Mouse (Mus musculus) small intestine, adult 2 months (tissue): ENCODE measurements around the gene Rce1. TPM values are rescaled to one million over a fixed set of nuclear protein-coding genes. Genes with fewer than 3 reads are reported as not detected.
"Not testable (repeated sequence)": the region's sequence is repeated elsewhere in the genome, so short reads cannot be mapped to it uniquely, and the experiment has no call there.

ENCODE experiments used
- H3K27ac ChIP-seq: fragments of 200-500 bp; 2 replicates; pipeline ENCODE4 v1.5.1; 2012; ENCODE audit warnings: low read depth, low read length, control low read depth, inconsistent platforms; ENCODE audit not compliant: insufficient read depth
- H3K27me3 ChIP-seq: fragments of 200-500 bp; 2 replicates; pipeline ENCODE4 v1.6.1; 2012; ENCODE audit warnings: mild to moderate bottlenecking, moderate library complexity, low read length, inconsistent platforms; ENCODE audit not compliant: control insufficient read depth, insufficient read depth
- H3K36me3 ChIP-seq: fragments of 200-500 bp; 2 replicates; pipeline ENCODE4 v1.6.1; 2012; ENCODE audit warnings: mild to moderate bottlenecking, low read length, control low read depth, inconsistent platforms; ENCODE audit not compliant: control insufficient read depth, insufficient read depth
- H3K4me1 ChIP-seq: fragments of 200-500 bp; 2 replicates; pipeline ENCODE4 v1.6.1; 2012; ENCODE audit warnings: low read length, inconsistent platforms, mixed read lengths; ENCODE audit not compliant: control insufficient read depth, insufficient read depth, insufficient read length
- H3K4me3 ChIP-seq: fragments of 200-500 bp; 2 replicates; pipeline ENCODE4 v1.5.1; 2012; ENCODE audit warnings: low read depth, mild to moderate bottlenecking, control low read depth, inconsistent platforms, low read length, moderate library complexity
- CTCF ChIP-seq: fragments of 200-500 bp; IDR thresholded peaks from 2 replicates; pipeline ENCODE4 v1.5.1; 2012; ENCODE audit warnings: low read depth, mild to moderate bottlenecking, control low read depth, inconsistent platforms, low read length, moderate library complexity, mixed read lengths; ENCODE audit not compliant: insufficient replicate concordance, insufficient read length; ENCODE audit errors: extremely low read depth
- POLR2A ChIP-seq: fragments of 200-500 bp; IDR thresholded peaks from 2 replicates; pipeline ENCODE4 v1.6.1; 2012; ENCODE audit warnings: low read depth, mild to moderate bottlenecking, control low read depth, inconsistent platforms, low read length, moderate library complexity
- WGBS: fragments of 180-500 bp; shearing (Covaris S2); methylation state at CpG from one replicate; pipeline ENCODE4 v1.1.7; 2018; 5-methylcytosine and 5-hydroxymethylcytosine counted together
- polyA plus RNA-seq: library from polyadenylated mRNA; depleted of rRNA; stranded (reverse); fragments of >200 nt; gene quantifications from 2 replicates; pipeline ENCODE4 v1.2.3, GENCODE M21; 2012; rRNA removed

The Rce1 gene
- polyA plus RNA-seq, 1 experiment = 97.5 TPM

DNA sequence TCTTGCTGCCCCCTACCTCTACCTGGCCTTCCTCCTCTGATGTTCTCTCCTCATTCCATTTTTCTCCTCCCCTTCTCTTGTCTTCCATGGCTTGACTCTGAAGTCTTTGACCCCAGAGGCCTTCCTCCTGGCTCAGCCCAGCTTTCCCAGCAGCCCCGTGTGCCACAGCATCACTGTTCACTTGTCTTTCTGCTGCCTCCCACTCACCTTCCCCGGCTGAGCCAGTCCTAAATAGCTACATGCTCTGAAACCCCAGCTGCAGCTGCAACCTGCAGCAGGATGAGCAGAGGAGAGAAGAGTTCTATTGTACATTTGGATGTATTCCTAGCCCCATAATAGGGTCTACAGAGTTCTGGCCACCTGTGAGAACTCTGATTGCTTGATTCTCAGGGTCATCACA, 38.0 kb downstream of the Rce1 start:
- Histone ChIP-seq H3K36me3 (no peaks in the 10 kb centered on the region), H3K27me3 (no peaks in the 10 kb centered on the region), H3K27ac (no peak overlapping the region), H3K4me3 (no peak overlapping the region), H3K4me1 (no peaks in the 10 kb centered on the region)
- 62% methylated on average over 2 of the region's 2 CpGs for WGBS
- TF ChIP-seq POLR2A = no peak
- no peak for TF ChIP-seq CTCF

DNA sequence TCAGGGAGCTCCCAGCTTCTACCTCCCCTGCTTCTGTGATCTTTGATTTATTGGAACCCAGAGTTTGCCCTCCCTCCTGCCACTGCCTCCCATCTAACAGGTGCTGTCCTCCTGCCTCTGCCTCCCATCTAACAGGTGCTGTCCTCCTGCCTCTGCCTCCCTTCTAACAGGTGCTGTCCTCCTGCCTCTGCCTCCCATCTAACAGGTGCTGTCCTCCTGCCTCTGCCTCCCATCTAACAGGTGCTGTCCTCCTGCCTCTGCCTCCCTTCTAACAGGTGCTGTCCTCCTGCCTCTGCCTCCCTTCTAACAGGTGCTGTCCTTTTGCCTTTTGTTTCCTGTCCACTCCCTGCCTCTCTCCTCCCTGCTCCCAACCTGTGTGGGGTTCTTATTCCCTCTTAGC, 38.7 kb downstream of the Rce1 start:
- not testable (repeated sequence) for H3K36me3 ChIP-seq, H3K27me3 ChIP-seq, H3K4me3 ChIP-seq, H3K27ac ChIP-seq, H3K4me1 ChIP-seq

DNA sequence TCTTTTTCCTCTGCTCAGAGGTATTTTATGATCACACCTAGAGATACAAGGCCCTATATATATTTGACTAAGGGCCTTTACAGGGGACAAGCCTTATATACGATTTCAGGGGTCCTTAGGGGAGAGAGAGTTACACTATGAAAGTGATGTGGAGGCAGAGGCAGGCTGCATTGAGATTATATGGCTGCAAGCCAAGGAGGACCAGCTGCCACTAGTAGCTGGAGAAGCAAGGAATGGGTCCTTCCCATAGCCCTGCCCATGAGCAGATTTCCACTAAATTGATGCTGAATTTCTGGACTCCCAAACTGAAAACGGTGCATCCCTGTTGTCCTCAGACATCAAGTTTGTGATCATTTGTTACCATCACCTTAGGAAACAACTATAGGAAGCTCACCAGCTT, 41.6 kb downstream of the Rce1 start:
- 56% methylated on average over 2 of the region's 2 CpGs for WGBS
- no peak for TF ChIP-seq CTCF
- no peak for TF ChIP-seq POLR2A
- H3K36me3 ChIP-seq = no peaks in the 10 kb centered on the region
- H3K4me1 ChIP-seq = no peaks in the 10 kb centered on the region
- no peak overlapping the region for H3K4me3 ChIP-seq
- H3K27me3 ChIP-seq = no peaks in the 10 kb centered on the region
- H3K27ac ChIP-seq = no peak overlapping the region

DNA sequence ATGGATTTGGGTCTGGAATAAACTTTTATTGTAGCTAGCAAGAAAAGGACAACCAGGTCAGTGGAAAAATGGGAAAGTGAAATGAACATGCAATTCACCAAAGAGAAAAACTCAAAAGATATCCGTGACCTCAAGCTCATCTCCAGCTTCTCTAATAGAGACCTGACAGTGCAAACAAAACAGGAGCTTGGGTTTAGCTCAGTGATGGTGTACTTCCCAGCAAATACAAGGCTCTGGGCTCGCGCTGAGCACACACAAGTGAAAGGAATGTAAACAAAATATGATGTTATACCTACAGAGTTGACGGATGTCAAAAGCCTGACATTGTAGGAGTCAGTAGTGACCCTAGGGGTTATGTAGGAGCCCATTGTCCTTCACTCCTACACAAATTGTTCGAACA, 46.1 kb downstream of the Rce1 start:
- TF ChIP-seq POLR2A (no peak), CTCF (no peak)
- H3K27ac ChIP-seq = no peak overlapping the region
- 63% methylated on average over 5 of the region's 5 CpGs for WGBS
- no peaks in the 10 kb centered on the region for H3K27me3 ChIP-seq
- no peak overlapping the region for H3K4me3 ChIP-seq
- H3K36me3 ChIP-seq = no peaks in the 10 kb centered on the region
- no peaks in the 10 kb centered on the region for H3K4me1 ChIP-seq

DNA sequence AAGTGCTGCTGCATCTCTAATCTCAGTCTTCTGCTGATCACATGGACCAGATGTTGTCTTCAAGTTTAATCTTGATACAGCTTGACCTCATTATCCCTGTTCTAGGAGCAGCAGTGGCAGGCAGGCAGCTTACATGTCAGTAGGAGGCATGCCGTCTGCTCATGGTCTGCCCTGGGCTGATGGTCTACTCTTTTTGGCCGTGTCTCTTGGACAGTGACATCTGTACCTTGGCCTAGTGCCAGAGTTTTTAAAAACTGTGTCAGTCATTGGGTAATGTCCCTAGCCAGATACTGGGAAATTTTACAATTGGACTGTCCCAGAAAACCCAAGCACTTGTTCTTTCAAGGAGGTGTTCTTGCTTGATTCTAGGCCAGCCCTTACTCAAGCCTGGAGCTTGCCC, 46.6 kb downstream of the Rce1 start:
- Histone ChIP-seq H3K27me3 (no peaks in the 10 kb centered on the region), H3K36me3 (no peaks in the 10 kb centered on the region), H3K27ac (no peak overlapping the region), H3K4me1 (no peaks in the 10 kb centered on the region), H3K4me3 (no peak overlapping the region)
- no peak for TF ChIP-seq POLR2A
- no peak for TF ChIP-seq CTCF
- WGBS = 61% methylated on average over 2 of the region's 2 CpGs

DNA sequence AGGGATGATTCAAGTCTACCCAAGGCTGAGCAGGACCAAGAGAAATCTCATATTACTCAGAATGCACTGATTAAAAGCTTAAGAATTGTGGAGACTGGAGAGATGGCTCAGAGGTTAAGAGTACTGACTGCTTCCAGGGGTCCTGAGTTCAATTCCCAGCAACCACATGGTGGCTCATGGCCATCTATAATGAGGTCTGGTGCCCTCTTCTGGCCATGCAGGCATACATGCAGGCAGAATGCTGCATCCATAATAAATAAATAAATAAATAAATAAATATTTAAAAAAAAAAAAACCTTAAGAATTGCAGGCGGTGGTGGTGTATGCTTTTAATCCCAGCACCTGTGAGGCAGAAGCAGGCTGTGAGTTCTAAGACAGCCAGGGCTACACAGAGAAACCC, 52.2 kb downstream of the Rce1 start:
- no peaks in the 10 kb centered on the region for H3K36me3 ChIP-seq
- H3K27me3 ChIP-seq = no peaks in the 10 kb centered on the region
- H3K4me3 ChIP-seq = no peak overlapping the region
- peaks cover 4% of the 10 kb centered on the region; the same call in 1 of the 2 replicates for H3K4me1 ChIP-seq
- TF ChIP-seq CTCF (peak; percentile 37; the same call in 1 of the 2 replicates), POLR2A (no peak)
- 100% methylated on average over 1 of the region's 1 CpGs for WGBS
- H3K27ac ChIP-seq = no peak overlapping the region

Other genes starting within 250 kb of the Rce1 start
- 37.8 and 100 TPM in 2 replicates for gene Kdm2a, start 227.4 kb downstream of the Rce1 start, polyA plus RNA-seq
- gene Rhod, start 186.2 kb downstream of the Rce1 start, polyA plus RNA-seq = 56.0 and 168 TPM in 2 replicates
- 9.3 and 41.8 TPM in 2 replicates for gene Syt12, start 148.2 kb downstream of the Rce1 start, polyA plus RNA-seq
- 84.7 and 128 TPM in 2 replicates for gene 2010003K11Rik, start 127.1 kb downstream of the Rce1 start, polyA plus RNA-seq
- 31.3 and 44.9 TPM in 2 replicates for gene Pcx, start 115.2 kb downstream of the Rce1 start, polyA plus RNA-seq
- 9.8 and 12.0 TPM in 2 replicates for gene Lrfn4, start 10.0 kb downstream of the Rce1 start, polyA plus RNA-seq
- gene Gm960, start 73.0 kb upstream of the Rce1 start, polyA plus RNA-seq = 2.1 TPM in 1 of 2 replicates, not detected in the other
- 0.19 and 0.61 TPM in 2 replicates for gene Sptbn2, start 85.5 kb upstream of the Rce1 start, polyA plus RNA-seq
- gene Rbm4b, start 130.9 kb upstream of the Rce1 start, polyA plus RNA-seq = 2.3 and 4.4 TPM in 2 replicates
- 27.1 and 33.5 TPM in 2 replicates for gene Rbm4, start 168.3 kb upstream of the Rce1 start, polyA plus RNA-seq
- gene Gm21992, start 186.0 kb upstream of the Rce1 start, polyA plus RNA-seq = 10.0 and 19.1 TPM in 2 replicates
- 38.2 and 65.3 TPM in 2 replicates for gene Rbm14, start 186.0 kb upstream of the Rce1 start, polyA plus RNA-seq
- gene Ccs, start 213.7 kb upstream of the Rce1 start, polyA plus RNA-seq = 24.8 and 41.9 TPM in 2 replicates
- gene Ccdc87, start 213.7 kb upstream of the Rce1 start, polyA plus RNA-seq = 0.09 and 0.11 TPM in 2 replicates
- gene Ctsf, start 229.5 kb upstream of the Rce1 start, polyA plus RNA-seq = 18.4 and 28.4 TPM in 2 replicates